Mouse (Mus musculus) effector memory CD4-positive, alpha-beta T cell, adult 7 months (primary cell): ENCODE results near the gene Ugp2. TPM values are rescaled to one million over a fixed set of nuclear protein-coding genes. Genes with fewer than 3 reads are reported as not detected.

Experiments
- polyA plus RNA-seq: library from polyadenylated mRNA; unstranded; fragments of 100-300 nt; shearing (Covaris generic); gene quantifications from one replicate; pipeline ENCODE4 v1.2.1, GENCODE M21; 2017

Ugp2 gene
- 52.6 TPM for polyA plus RNA-seq

DNA sequence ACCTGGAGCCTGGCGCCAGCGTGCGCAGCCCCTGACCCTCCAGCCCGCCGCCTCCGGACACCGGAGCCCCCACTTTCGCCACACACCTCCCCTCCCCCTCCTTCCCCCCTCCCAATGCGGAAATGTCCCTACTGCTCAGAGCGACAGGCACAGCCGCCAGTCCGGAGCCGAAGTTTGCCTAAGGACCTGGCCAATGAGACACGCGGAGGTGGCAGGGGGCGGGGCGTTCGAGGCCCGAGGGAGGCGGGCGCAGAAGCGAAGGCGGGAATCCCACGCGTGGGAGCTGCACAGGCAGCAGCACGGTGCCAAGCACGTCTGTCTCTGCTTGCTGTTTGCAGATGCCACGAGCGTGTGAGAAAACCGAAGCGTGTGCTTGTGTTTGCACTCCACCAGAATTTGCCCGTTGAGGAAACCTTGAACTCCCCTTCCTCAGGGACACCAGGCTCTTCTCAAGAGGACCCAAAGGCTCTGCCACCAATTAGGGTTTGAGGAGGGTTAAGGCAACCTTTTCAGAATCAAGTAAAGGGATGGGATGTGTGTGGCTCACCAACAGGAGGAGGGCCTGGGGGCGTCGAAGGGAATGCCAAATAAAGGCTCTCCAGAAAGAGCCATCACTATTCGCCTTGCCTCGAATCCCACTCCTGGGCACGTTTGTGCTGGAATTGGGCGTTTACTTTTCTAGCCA is at the start of gene Ugp2:
Gene Ugp2, minus strand, starts transcription at position 80 of the 685 bp plus-strand sequence.

Other genes with a start within 250 kb of the Ugp2 start
- 96.0 TPM for gene Vps54, start 131.9 kb downstream of the Ugp2 start, polyA plus RNA-seq
- gene Wdpcp, start 201.0 kb upstream of the Ugp2 start, polyA plus RNA-seq: 1.7 TPM
- 219 TPM for gene Mdh1, start 201.2 kb upstream of the Ugp2 start, polyA plus RNA-seq